Mouse (Mus musculus): ENCODE data around the gene Dhrs7.
A peak's percentile ranks its signal among the peaks of the same experiment; 100 is the strongest.

DNA sequence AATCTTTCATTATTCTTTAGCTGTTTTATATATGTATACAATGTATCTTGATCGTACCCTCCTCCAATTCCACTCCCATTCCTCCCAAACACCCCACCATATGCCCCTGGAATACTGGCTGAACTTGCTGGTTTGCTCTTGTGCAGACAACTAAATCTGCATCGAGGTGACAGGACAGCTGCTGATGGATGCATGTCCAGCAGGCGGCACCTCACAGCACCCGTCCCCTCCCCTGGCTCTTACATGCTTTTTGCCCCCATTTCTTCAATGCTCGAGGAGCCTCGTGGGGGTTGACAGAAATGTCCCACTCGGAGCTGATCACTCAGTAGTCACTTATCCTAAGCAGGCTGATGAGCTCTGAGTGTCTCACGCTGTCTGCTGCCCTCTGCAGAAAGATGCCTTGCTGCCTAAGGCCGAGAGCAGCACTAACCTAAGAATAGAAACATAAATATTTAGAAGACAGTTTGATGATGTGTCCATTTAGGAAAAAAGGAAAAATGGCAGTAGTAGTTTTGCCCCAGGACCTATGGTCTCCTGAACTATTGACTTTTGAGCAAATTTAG lies 30.3 kb upstream of the Dhrs7 start:
- TF ChIP-seq CTCF (IDR thresholded peaks at IDR 0.05; ENCODE audit: low read depth) (peak; percentile 27), EP300 (IDR thresholded peaks at IDR 0.05; ENCODE audit: low read depth) (no peak)

Data from liver, postnatal 0 days (tissue).